Mouse (Mus musculus) G1E (cell line): Measurements from ENCODE around the gene Proca1.

Source experiments
- CTCF ChIP-seq: IDR thresholded peaks from 2 replicates; pipeline ENCODE4 v1.5.1; 2012; ENCODE audit warnings: low read depth, low read length, inconsistent platforms, mixed read lengths
- GATA2 ChIP-seq: IDR thresholded peaks from 2 replicates; pipeline ENCODE4 v1.6.1; 2012; ENCODE audit warnings: low read depth, low read length, inconsistent platforms, borderline replicate concordance
- POLR2AphosphoS5 ChIP-seq: IDR thresholded peaks from 2 replicates; pipeline ENCODE4 v1.6.1; 2012; ENCODE audit warnings: low read depth, low read length, inconsistent platforms; ENCODE audit not compliant: insufficient replicate concordance
- TAL1 ChIP-seq: conservative IDR thresholded peaks from 2 replicates; pipeline ENCODE4 v1.6.1; 2012; ENCODE audit warnings: low read depth, low read length, inconsistent platforms, mixed read lengths

DNA sequence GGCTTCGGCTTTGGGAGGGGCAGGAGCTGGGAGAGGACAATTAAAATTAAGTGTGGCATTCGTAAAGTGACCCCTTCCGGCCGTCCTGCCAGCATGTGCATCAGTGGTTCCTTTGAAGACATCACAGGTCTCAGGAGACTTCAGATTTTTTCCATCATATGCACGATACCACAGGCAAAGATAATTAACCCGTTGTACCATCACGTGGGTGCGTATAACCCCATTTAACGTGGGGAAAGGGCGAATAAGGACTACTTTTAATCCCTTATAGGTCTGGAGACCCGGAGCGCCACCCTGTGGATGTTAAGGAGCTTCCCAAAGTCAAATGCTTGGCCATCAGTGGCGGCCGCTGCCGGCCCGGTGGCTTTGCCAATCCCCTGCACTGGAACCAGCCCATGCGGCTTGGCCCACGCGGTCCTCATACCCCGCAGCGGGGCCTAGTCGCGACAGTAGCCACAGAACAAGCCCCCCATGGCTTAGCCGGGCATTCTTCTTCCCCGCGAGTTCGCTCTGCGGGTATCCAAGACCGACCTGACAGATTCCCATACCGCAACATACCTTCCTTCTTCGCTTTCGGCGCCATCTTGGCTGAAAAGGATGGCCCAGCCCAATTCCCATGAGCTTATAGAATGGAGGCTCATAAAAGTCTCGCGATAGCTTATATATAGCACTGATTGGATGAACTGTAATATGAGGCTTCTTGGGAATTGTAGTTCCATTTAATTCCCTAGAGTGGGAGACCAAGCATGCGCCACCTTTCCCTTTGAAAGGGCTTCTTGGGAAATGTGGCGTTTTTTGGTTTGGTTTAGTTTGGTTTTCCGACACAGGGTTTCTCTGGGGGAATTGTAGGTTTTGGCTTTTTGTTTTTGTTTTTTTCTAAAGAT lies 10.0 kb upstream of the Proca1 start, which contains the start of gene Rpl23a:
- TF ChIP-seq TAL1 (no peak), CTCF (no peak), GATA2 (no peak), POLR2AphosphoS5 (no peak)
